Mouse (Mus musculus) kidney, adult 2 months (tissue): ENCODE data around the gene Zdhhc14. TPM values are rescaled to one million over a fixed set of nuclear protein-coding genes. Genes with fewer than 3 reads are reported as not detected.

Experiments
- DNase-seq: peaks from one replicate; pipeline ENCODE4 v3.0.0; 2021
- H3K27ac ChIP-seq: fragments of 200-500 bp; 2 replicates; pipeline ENCODE4 v1.5.1; 2012; ENCODE audit warnings: low read depth, low read length, control low read depth, inconsistent platforms; ENCODE audit not compliant: insufficient read depth
- H3K27me3 ChIP-seq: fragments of 200-500 bp; replicated peaks from 2 replicates; pipeline ENCODE4 v1.6.1; 2012; ENCODE audit warnings: mild to moderate bottlenecking, moderate library complexity, low read length, inconsistent platforms; ENCODE audit not compliant: control insufficient read depth, insufficient read depth
- H3K36me3 ChIP-seq: fragments of 200-500 bp; 2 replicates; pipeline ENCODE4 v1.6.1; 2012; ENCODE audit warnings: mild to moderate bottlenecking, moderate library complexity, low read length, inconsistent platforms; ENCODE audit not compliant: control insufficient read depth, insufficient read depth
- H3K4me1 ChIP-seq: fragments of 200-500 bp; 2 replicates; pipeline ENCODE4 v1.6.1; 2011; ENCODE audit warnings: low read length; ENCODE audit not compliant: control insufficient read depth, insufficient read depth
- H3K4me3 ChIP-seq: fragments of 200-500 bp; 2 replicates; pipeline ENCODE4 v1.5.1; 2011; ENCODE audit warnings: mild to moderate bottlenecking, low read depth, low read length, control low read depth; ENCODE audit not compliant: insufficient read depth
- CTCF ChIP-seq: fragments of 200-500 bp; conservative IDR thresholded peaks from 2 replicates; pipeline ENCODE4 v1.5.1; 2011; ENCODE audit warnings: low read depth, mild to moderate bottlenecking, control low read depth, low read length, moderate library complexity, mixed read lengths; ENCODE audit not compliant: insufficient read depth, insufficient read length
- POLR2A ChIP-seq: fragments of 200-500 bp; IDR thresholded peaks from one replicate; pipeline ENCODE4 v1.6.1; 2011; ENCODE audit warnings: low read depth, low read length, control low read depth
- WGBS: fragments of 180-500 bp; shearing (Covaris S2); methylation state at CpG from one replicate; pipeline ENCODE4 v1.1.7; 2018; 5-methylcytosine and 5-hydroxymethylcytosine counted together
- polyA plus RNA-seq: library from polyadenylated mRNA; depleted of rRNA; stranded (reverse); fragments of >200 nt; gene quantifications from 2 replicates; pipeline ENCODE4 v1.2.3, GENCODE M21; 2012

Zdhhc14 gene
- polyA plus RNA-seq, 1 experiment = 2.1 TPM

DNA sequence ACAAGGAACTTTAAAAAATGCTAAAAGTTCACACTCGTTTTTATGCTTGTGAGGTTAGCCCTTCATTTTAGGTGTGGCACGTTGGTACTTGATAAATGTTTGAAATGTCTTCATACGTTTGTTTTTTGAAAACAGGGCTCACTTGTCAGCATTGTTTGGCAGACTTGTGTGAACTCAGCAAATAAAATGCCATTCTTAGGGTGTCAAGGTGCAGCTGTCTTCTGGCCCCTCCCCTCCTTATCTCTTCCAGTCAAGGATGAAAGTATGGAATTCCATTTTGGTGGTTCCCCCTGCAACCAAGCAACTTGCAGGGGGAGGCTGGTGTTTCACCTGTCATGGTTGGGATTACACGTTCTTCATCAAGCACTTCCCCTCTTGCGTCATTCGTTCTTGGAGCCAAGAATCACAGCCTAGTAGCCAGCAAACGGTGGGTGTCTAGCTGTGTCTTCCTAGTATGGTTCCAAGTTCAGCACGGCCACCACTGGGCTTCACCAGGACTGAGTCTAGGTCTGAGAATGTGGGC, 108.2 kb downstream of the Zdhhc14 start:
- no peak for DNase-seq
- Histone ChIP-seq H3K27me3 (no peaks in the 10 kb centered on the region), H3K4me3 (no peak overlapping the region), H3K27ac (no peak overlapping the region), H3K36me3 (no peaks in the 10 kb centered on the region), H3K4me1 (peaks cover 4% of the 10 kb centered on the region; the same call in 1 of the 2 replicates)
- TF ChIP-seq POLR2A (no peak), CTCF (no peak)
- WGBS = 82% methylated on average over 8 of the region's 8 CpGs

GRCm38 (mm10) chr17:5601953-5602352, 109.6 kb downstream of the Zdhhc14 start:
- DNase-seq = no peak
- 68% methylated on average over 6 of the region's 6 CpGs for WGBS
- H3K27ac ChIP-seq = no peak overlapping the region
- TF ChIP-seq CTCF (no peak), POLR2A (no peak)
- H3K4me1 ChIP-seq = no peaks in the 10 kb centered on the region
- no peaks in the 10 kb centered on the region for H3K36me3 ChIP-seq
- no peaks in the 10 kb centered on the region for H3K27me3 ChIP-seq
- H3K4me3 ChIP-seq = no peak overlapping the region

GRCm38 (mm10) chr17:5606151-5606591, 113.8 kb downstream of the Zdhhc14 start:
- no peak for TF ChIP-seq CTCF
- no peak for TF ChIP-seq POLR2A
- no peak for DNase-seq
- H3K27me3 ChIP-seq = no peaks in the 10 kb centered on the region
- H3K4me3 ChIP-seq = no peak overlapping the region
- WGBS = 68% methylated on average over 8 of the region's 8 CpGs
- no peaks in the 10 kb centered on the region for H3K36me3 ChIP-seq
- H3K4me1 ChIP-seq = peaks cover 8% of the 10 kb centered on the region
- H3K27ac ChIP-seq = no peak overlapping the region

- Histone ChIP-seq H3K4me1 (peaks cover 10% of the 10 kb centered on the region), H3K4me3 (no peak overlapping the region), H3K36me3 (no peaks in the 10 kb centered on the region), H3K27me3 (no peaks in the 10 kb centered on the region), H3K27ac (no peak overlapping the region)
- no peak for TF ChIP-seq CTCF
- no peak for TF ChIP-seq POLR2A
- 90% methylated on average over 7 of the region's 7 CpGs for WGBS
- no peak for DNase-seq
These were observed 115.0 kb downstream of the Zdhhc14 start for GRCm38 (mm10) chr17:5607352-5607751.

- no peak overlapping the region for H3K27ac ChIP-seq
- no peak overlapping the region for H3K4me3 ChIP-seq
- no peak for TF ChIP-seq CTCF
- TF ChIP-seq POLR2A = no peak
- no peaks in the 10 kb centered on the region for H3K36me3 ChIP-seq
- peaks cover 13% of the 10 kb centered on the region for H3K4me1 ChIP-seq
- no peaks in the 10 kb centered on the region for H3K27me3 ChIP-seq
- peak; percentile 70 for DNase-seq
- WGBS = 57% methylated on average over 4 of the region's 4 CpGs
These were observed 117.7 kb downstream of the Zdhhc14 start for GRCm38 (mm10) chr17:5609875-5610552.

DNA sequence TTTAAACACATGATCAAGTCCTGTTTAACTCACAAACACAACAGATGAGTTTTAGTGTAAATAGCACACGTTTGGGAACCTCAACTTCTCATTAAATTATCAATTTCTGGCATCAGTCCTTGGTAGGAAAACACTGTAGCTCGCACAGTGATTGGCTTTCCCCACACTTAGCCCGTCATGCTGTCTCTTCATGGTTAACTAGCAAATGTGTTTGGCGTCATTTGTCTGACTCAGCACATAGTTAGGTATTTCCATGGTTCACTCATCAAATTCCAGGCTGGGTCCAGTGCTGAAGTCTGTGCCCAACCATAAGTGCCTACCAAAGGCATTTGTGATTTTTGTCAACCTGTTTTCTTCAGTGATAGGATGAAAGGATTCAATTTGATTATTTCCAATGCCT, 119.9 kb downstream of the Zdhhc14 start:
- no peak for TF ChIP-seq POLR2A
- no peak for TF ChIP-seq CTCF
- 41% methylated on average over 4 of the region's 4 CpGs for WGBS
- Histone ChIP-seq H3K27ac (no peak overlapping the region; the same call in 1 of the 2 replicates), H3K36me3 (no peaks in the 10 kb centered on the region), H3K27me3 (no peaks in the 10 kb centered on the region), H3K4me3 (no peak overlapping the region), H3K4me1 (peaks cover 13% of the 10 kb centered on the region)
- DNase-seq = peak; percentile 74

DNA sequence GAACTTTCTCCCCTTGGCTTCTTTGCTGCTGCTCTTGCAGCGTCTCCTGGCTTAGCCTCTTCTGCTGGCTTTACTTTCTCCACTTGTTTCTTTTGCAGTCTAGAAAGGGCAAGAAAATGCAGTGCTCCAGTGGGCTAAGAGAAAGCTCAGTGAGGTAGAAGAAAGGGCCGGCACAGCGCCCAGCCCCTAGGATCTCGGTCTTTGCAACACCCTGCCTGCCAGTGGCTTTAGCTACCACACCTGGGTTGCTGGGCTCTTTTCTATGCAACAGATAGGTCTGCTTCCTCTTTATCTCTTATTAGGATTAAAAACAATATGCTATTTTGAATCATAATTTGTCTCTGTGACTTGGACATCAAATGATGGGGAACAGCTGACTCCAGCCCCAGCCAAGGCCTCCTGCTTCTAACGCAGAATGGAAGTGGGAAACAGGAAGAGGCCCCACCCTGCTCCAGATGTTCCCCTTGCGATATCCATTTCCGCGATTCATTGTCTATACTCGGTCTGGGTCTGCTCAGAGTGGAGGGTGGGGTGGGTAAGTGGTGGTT, 122.5 kb downstream of the Zdhhc14 start:
- Histone ChIP-seq H3K27ac (peak overlapping the region; percentile 62), H3K27me3 (no peaks in the 10 kb centered on the region), H3K36me3 (no peaks in the 10 kb centered on the region), H3K4me3 (no peak overlapping the region), H3K4me1 (peaks cover 10% of the 10 kb centered on the region)
- peak; percentile 69 for DNase-seq
- 51% methylated on average over 9 of the region's 9 CpGs for WGBS
- no peak for TF ChIP-seq CTCF
- TF ChIP-seq POLR2A = no peak
